Mouse (Mus musculus) heart, postnatal 36 days (tissue): Measurements from ENCODE around the gene Gm49342. TPM values are rescaled to one million over a fixed set of nuclear protein-coding genes. Genes with fewer than 3 reads are reported as not detected.
"Not testable (repeated sequence)": the region's sequence is repeated elsewhere in the genome, so short reads cannot be mapped to it uniquely, and the experiment has no call there.

Experiments used
- DNase-seq, 2 experiments: peaks; one replicate each; pipeline ENCODE4 v3.0.0; 2021 to 2022
- intact Hi-C: fragments of 180-260 bp; cut with DNase I; formaldehyde crosslinking; loops from one replicate; pipeline ENCODE4 v1.15.1; 2025
- total RNA-seq, 2 experiments: library from RNA; stranded (reverse); gene quantifications; 2 replicates each; pipeline ENCODE4 v1.2.3; 2021

Gm49342 gene
- total RNA-seq, 2 experiments from 2014 or later: 10.1 to 10.6 TPM

- DNase-seq: no peak
- intact Hi-C loops: no loop called here
These were observed 29.4 kb downstream of the Gm49342 start for GRCm38 (mm10) chr14:50973700-50974099.

GRCm38 (mm10) chr14:50975001-50975400 lies 30.7 kb downstream of the Gm49342 start:
- intact Hi-C loops: no loop called here
- DNase-seq: no peak

GRCm38 (mm10) chr14:50976674-50977073 lies 32.4 kb downstream of the Gm49342 start:
- intact Hi-C loops: loop anchor here (2.0 kb wide), 2 partner anchors 50 to 86 kb away; no protein-coding TSS in a partner anchor
- DNase-seq: no peak

- intact Hi-C loops, DNase-seq: not testable (repeated sequence)
These were observed 34.1 kb downstream of the Gm49342 start for GRCm38 (mm10) chr14:50978451-50978850.

GRCm38 (mm10) chr14:50979631-50980030 lies 35.3 kb downstream of the Gm49342 start:
- intact Hi-C loops: loop anchor here (5.0 kb wide), 1 partner anchor 38 kb away; no protein-coding TSS in a partner anchor
- DNase-seq: no peak

GRCm38 (mm10) chr14:50981207-50981606 lies 36.9 kb downstream of the Gm49342 start:
- intact Hi-C loops: loop anchor here (5.0 kb wide), 1 partner anchor 36 kb away; no protein-coding TSS in a partner anchor
- no peak for DNase-seq

GRCm38 (mm10) chr14:50981837-50982236 lies 37.5 kb downstream of the Gm49342 start:
- intact Hi-C loops: loop anchor here (2.0 to 5.0 kb wide), 2 partner anchors 17 to 35 kb away; no protein-coding TSS in a partner anchor

GRCm38 (mm10) chr14:50987668-50988067 lies 43.4 kb downstream of the Gm49342 start:
- intact Hi-C loops: no loop called here
- DNase-seq: no peak

More at GRCm38 (mm10) chr14:50981837-50982236, 37.5 kb downstream of the Gm49342 start:
- DNase-seq: no peak

GRCm38 (mm10) chr14:50991037-50991436 lies 46.7 kb downstream of the Gm49342 start:
- intact Hi-C loops: no loop called here
- DNase-seq: no peak

- intact Hi-C loops: no loop called here
These were observed 52.8 kb downstream of the Gm49342 start for GRCm38 (mm10) chr14:50997088-50997487.

GRCm38 (mm10) chr14:50997999-50998666 lies 53.8 kb downstream of the Gm49342 start:
- DNase-seq: no peak
- intact Hi-C loops: loop anchor here (2.0 kb wide), 1 partner anchor 15 kb away; no protein-coding TSS in a partner anchor

More at GRCm38 (mm10) chr14:50997088-50997487, 52.8 kb downstream of the Gm49342 start:
- no peak for DNase-seq

- no peak for DNase-seq
- intact Hi-C loops: no loop called here
These were observed 63.0 kb downstream of the Gm49342 start, which contains the start of gene Rnase10 for GRCm38 (mm10) chr14:51007152-51007801. Gene Rnase10 (plus strand): TSS chr14:51007751.

- intact Hi-C loops: no loop called here
- peak; percentile 60 to 76 for DNase-seq
These were observed 63.8 kb downstream of the Gm49342 start for GRCm38 (mm10) chr14:51007914-51008713.

- intact Hi-C loops: no loop called here
- DNase-seq: no peak
These were observed 64.5 kb downstream of the Gm49342 start for GRCm38 (mm10) chr14:51008781-51009180.

- intact Hi-C loops: no loop called here
- DNase-seq: no peak
These were observed 65.3 kb downstream of the Gm49342 start for GRCm38 (mm10) chr14:51009572-51009971.

Other genes starting within 250 kb of the Gm49342 start
- not detected for gene Olfr748, start 237.1 kb upstream of the Gm49342 start, total RNA-seq
- not detected for gene Olfr749, start 199.4 kb upstream of the Gm49342 start, total RNA-seq
- gene Ttc5, start 159.0 kb upstream of the Gm49342 start, total RNA-seq: 10 to 100 TPM; 13.8 to 15.2 TPM
- not detected for gene Ccnb1ip1, start 136.8 kb upstream of the Gm49342 start, total RNA-seq
- 10 to 100 TPM; 14.3 to 15.7 TPM for gene Parp2, start 136.7 kb upstream of the Gm49342 start, total RNA-seq
- 10 to 100 TPM; 10.3 to 13.9 TPM for gene Tep1, start 74.0 kb upstream of the Gm49342 start, total RNA-seq
- gene Klhl33, start 47.0 kb upstream of the Gm49342 start, total RNA-seq: 10 to 100 TPM; 27.6 to 43.8 TPM
- 10 to 100 TPM; 75.7 to 79.2 TPM for gene Osgep, start 19.6 kb upstream of the Gm49342 start, total RNA-seq
- 10 to 100 TPM; 27.7 to 28.1 TPM for gene Apex1, start 19.5 kb upstream of the Gm49342 start, total RNA-seq
- gene Pip4p1, start 13.7 kb upstream of the Gm49342 start, total RNA-seq: 10 to 100 TPM; 24.5 to 27.2 TPM
- 10 to 100 TPM; 12.7 to 14.8 TPM for gene Pnp, start 13.4 kb upstream of the Gm49342 start, total RNA-seq
- under 1 TPM; 0.22 to 0.65 TPM for gene Pnp2, start 11.5 kb downstream of the Gm49342 start, total RNA-seq
- gene Rnase10, start 63.2 kb downstream of the Gm49342 start, total RNA-seq: under 1 TPM; 0.22 to 0.25 TPM
- gene Rnase9, start 97.4 kb downstream of the Gm49342 start, total RNA-seq: not detected
- not detected for gene Rnase11, start 105.6 kb downstream of the Gm49342 start, total RNA-seq
- gene Rnase12, start 113.1 kb downstream of the Gm49342 start, total RNA-seq: not detected
- gene Olfr750, start 129.9 kb downstream of the Gm49342 start, total RNA-seq: not detected
- 10 to 100 TPM; 58.7 to 61.0 TPM for gene Rnase4, start 146.6 kb downstream of the Gm49342 start, total RNA-seq
- gene Ang, start 146.6 kb downstream of the Gm49342 start, total RNA-seq: 1 to 10 TPM; 7.7 to 9.5 TPM
- not detected for gene Eddm3b, start 169.9 kb downstream of the Gm49342 start, total RNA-seq
- gene Rnase6, start 179.4 kb downstream of the Gm49342 start, total RNA-seq: under 1 TPM; 0.28 to 0.87 TPM
- gene Rnase1, start 202.3 kb downstream of the Gm49342 start, total RNA-seq: 1 to 10 TPM in 1 of 2 experiments, under 1 TPM in 1; 0.80 to 1.1 TPM
- gene Rnase2b, start 217.7 kb downstream of the Gm49342 start, total RNA-seq: not detected